Mouse (Mus musculus) monocyte, adult 2 months (primary cell): ENCODE results near the gene Atp6v0a4.

Experiments
- DNase-seq, 2 experiments: peaks; one replicate each; pipeline ENCODE4 v3.0.0; 2022; ENCODE audit warnings: low spot score in 2 of 2, low read depth in 1 of 2

Atp6v0a4 gene

DNA sequence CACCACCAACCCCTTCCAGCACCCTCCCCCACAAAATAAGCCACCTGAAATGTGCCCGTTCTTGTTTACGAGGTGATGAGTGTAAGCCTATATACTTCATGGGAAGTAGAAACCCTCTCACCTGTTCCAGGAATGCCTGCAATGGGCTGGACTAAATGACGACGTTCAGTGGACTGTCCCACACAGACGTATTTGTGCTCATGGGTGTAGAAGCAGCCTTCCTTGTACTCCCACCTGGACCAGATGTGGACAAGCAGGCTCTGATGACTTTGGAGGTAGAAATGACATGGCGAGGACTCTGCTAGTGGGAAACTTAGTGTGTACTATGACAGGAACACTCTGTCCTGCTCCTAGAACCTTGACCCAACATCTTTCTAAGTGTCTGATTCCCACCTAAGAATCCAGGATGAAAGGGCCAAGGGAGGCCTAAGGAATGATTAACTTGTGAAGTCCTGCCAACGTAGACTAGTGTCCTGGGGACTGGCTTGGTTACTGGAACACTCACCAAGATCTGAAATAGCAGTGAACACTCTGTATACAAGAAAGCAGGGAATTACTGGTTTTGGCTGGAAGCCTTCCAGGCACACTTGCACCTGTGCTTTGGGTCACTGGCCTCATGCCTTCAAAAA is at the start of gene Atp6v0a4:
Gene Atp6v0a4, minus strand, starts transcription at position 380 of the 629 bp plus-strand sequence.
- no peak for DNase-seq

DNA sequence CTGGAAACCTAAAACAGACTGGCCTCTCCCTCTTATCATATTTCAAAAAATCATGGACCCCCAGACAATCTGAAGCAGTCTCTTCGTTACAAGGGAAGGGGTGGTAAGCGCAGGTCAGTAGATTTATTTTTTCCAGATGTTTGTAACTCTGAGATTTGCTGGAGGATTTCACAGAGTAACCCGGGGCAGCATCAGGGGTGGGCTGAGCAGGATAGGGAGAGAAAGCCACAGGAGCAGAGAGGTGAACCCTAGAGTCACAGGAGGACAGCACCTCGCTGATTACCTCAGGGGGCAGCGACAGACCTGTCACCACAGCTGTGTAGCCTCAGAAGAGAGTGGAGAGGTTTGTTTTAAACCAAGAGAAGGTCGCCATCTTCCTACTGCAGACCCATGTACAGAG is 41.0 kb upstream of the Atp6v0a4 start:
- no peak for DNase-seq

DNA sequence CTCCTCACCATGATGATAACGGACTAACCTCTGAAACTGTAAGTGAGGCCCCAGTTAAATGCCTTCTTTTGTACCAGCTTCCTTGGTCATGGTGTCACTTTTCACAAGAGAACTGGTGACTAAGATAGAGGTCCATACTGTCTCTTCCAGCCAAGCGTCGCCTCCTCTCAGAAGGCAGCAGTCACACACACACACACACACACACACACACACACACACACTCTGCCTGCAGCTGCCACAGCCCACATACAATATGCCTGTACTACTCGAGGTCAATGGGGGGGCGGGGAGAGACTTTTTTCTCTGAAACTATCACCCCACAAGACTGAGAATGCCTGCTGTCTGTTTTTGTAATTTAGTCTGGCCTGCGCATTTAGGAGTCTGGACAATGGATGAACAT is 40.3 kb upstream of the Atp6v0a4 start:
- DNase-seq: no peak

DNA sequence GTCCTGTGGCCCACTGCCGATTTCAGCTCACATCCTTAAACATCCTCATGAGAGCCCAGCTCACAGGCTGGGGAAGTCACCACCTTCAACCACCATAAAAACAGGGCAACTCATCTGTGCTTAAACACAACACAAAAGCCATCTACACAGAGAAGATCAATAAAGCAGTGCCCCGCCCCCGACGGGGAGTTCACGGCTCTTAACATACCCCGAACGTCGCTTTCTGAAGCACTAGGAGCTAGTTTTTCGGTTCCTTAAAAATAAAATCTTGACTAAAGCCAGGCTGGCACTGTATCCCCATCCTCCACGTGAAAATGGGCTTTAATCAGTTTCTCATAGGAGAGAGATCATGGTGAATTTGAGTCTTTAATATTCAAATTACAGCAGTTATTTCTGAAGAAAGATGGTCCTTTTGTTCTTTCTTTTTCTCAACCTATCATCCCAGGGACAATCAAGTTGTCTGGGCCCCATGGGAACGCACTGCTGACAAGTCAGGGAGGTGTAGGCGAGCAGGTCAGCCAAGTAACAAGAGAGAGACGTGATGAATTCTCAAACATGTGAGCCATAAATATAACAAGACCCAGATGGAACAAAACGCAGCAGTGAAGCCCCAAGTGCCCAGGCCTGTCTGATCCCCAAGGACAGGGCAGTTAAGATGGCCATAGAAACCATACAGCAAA is 38.6 kb upstream of the Atp6v0a4 start:
- no peak for DNase-seq

DNA sequence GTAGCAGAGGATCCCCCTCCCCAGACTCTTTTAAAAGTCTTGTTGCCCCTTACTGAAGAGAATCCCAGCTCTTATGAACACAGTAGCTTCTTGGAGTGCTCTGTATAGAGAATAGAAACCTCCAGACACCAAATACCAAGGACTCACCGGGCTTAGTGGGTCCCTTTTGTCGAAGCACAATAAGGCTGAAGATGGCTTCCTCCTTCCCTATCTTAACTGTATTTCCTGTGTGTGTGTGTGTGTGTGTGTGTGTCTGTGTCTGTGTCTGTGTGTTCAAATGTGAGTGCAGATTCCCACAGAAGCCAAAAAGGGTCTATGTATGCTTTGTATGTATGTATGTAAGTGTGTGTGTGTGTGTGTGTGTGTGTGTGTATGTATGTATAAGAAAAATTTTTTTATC is 36.2 kb upstream of the Atp6v0a4 start:
- DNase-seq: no peak

DNA sequence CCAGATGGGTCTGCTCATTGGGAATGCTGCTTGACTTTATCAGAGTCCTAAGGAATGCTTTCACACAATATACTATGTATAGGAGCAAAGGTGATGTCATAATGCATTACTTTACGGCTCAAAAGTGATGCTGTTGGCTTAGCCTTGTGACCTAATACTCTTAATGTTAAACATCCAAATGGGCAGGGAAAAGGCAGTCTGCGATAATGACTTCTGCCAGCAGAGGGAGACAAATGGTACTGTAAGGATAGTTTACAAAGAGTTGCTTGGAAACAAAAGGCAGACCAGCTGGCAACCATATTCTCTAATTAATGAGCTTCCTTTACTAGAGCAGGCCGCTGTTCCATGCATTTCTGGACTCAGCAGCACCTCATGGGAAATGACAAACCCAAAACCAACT is 35.7 kb upstream of the Atp6v0a4 start:
- peak in 1 of 2 experiments; percentile 32 for DNase-seq

DNA sequence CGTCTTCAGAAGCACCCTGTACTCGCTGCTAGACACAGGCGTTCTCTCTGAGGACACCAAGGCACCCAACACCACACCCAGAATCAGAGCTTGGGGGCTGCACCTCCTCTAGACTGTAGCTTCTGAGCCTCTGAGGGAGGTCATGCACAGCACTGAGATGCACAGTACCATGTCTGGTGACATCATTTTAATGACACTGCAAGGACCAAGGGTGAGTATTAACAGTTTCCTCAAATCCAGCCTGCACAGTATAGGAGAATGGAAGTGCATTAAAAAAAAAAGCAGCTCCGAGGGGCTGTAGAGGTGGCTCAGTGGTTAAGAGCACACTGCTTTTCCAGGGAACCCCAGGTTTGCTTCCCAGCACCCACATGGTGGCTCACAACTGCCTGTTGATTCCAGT is 35.2 kb upstream of the Atp6v0a4 start:
- DNase-seq: no peak

DNA sequence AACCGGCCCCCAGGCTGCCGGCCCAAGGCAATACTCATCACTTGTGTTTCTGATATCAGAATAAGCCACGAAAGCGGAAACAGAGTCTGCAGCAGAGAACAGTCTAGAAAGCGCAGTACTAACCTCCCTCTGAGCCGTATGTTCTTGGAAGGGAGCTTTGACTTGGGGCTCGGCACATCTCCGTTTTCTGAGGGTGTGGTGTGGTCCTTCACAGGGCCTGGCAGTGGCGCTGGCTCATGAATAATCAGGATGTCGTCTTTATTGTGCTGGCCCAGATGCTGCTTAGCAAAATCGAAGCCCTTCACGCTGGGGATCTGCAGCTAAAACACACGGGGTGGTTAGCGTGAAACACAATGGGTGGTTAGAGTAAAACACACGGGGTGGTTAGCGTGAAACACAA is 33.5 kb upstream of the Atp6v0a4 start:
- DNase-seq: no peak

DNA sequence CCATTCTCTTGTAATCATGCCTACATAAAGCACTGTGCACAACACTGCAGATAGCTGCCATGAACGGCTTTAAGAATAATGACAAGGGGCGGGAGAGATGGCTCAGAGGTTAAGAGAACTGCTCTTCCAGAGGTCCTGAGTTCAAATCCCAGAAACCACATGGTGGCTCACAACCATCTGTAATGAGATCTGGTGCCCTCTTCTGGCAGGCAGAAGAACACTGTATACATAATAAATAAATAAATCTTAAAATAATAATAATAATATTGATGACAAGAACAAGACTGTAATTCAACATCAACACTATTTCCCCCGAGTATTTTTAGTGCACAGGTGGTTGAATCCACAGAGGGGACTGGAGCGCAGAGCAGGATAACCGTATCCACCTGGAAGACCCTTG is 31.8 kb upstream of the Atp6v0a4 start:
- DNase-seq: no peak

DNA sequence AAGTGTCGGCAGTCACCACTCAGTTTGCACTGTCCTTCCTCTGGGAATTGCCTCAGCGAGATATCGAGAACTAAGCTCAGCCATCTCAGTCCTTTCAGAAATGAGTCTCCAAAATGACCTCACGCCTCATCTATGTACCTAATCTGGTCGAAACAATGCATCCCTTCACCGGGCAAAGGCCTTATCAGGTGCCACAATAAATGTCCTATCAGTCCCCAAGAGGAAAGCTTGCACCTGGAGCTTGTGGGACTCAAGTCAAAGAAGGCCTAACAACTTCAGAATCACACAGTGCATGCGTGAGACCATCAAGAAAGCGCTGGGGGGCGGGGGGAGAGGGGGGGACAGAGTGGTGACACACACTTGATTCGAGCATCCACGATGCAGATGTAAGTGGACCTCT is 27.9 kb upstream of the Atp6v0a4 start:
- no peak for DNase-seq

DNA sequence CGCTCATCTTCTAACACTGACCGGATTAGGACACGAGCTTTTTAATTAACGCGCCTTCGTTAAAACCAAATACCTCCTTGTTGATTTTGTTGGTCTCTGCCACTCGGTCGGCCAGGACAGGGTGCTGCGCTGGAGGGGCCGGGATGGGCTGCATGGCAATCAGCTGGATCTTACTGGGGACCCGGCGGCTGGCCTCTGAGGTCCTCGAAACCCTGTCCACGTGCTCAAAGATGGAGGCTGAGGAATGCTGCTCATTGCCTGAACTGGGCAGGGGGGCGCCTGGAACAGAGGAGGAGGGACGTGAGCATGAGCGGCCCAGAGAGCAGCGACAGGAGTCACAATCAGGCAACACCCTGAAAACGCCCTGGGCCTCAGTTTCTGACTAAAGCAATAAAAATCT is 25.1 kb upstream of the Atp6v0a4 start:
- DNase-seq: no peak

DNA sequence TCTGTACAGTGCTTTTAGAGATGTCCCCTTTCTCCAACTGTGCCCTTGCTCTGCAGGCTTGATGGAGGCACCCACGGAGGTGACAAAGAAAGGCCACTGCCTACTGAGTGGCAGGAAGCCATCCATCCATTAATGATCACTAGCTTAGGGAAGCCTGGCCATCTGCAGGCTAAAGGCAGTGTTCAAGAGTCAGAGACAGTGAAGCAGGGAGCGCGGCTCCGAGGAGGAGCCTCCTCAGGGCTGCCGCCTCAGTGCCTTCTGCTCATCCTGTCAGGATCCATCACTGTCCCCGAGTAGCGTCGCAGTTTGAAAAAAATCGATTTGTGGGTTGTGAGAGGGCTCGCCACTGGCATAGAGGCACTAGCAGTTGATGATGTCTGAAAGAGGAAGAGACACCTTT is 24.2 kb upstream of the Atp6v0a4 start:
- no peak for DNase-seq

DNA sequence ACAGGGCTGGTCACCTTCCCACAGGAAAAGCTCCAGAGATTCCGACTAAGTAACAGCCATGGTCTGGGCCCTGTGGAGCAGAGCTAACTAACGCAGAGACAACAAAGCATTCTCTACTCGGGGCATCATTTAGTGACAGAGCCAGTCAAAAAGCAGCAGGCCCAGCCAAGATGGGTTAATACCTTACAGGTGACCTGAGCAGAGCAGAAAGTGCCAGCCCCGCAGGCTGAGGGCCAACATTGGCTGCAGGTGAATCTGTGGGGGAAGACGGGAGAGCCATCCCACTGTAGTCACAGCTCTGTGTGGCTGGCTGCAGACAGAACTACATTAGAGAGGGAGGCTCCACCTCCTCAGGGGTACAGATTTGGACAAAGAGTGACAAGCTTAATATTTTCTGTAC is 22.9 kb upstream of the Atp6v0a4 start:
- DNase-seq: no peak

DNA sequence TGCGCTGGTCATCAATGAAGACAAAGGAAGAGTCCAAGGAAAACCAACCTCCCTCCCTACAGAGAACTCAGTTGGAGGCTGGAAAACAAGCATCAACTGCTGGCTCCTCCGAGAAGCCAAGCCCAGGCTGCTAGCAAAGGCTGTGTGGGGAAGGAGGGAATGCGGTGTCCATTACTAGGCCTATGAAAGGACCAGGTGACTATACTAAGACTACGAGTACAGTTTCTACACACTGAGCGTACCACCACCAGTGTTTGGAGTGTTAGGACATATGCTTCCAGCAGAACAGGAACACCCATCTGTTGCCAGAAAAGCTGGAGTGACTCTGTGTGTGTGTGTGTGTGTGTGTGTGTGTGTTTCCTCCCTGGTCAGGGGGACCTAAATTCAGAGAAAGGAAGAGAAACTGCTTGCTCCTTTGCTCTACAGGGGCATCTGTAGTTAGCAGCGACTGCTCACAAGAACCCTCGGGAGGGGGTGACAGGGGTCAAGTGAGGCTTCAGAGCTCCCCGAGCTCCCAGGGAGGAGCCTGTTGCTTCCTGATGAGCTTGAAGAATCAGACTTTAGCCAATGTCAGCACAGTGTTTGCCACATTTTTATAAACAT is 21.2 kb upstream of the Atp6v0a4 start:
- DNase-seq: no peak

DNA sequence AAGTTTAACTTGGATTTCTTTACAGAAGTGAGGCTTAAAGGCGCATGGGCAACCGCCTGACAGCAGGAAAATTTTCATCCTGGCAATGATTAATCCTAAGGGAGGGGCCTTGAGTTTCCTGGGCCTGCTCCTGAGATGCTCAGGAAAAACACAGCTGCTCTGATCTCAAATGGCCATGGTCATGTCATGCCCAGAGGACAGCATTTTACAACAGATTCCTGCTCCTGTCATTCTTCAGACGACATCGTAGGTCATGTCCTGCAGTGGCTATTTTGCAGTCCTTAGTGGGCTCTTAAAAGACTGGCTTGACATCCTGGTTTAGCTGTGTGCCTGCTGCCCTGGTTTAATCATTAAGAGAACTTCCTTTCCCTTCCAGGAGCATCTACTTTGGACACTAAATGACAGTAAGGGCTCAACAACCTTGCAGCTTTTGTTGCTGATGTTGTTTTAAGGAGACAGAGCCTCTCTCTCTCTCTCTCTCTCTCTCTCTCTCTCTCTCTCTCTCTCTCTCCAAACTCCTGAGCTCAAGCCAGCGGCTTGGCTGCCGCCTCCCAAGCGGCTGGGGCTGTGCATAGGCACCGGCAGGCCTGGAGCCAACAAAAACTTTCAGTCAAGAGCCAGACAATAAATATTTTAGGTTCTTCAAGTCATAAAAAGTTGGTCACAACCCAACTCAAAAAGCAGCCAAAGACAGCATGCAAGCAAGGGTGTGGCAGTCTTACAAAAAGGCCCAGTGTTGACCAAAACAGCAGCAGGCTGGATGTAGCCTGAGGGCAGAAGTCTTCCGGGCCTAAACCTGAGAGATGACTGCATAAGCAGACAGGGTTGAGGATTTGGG is 20.0 kb upstream of the Atp6v0a4 start:
- DNase-seq: no peak

DNA sequence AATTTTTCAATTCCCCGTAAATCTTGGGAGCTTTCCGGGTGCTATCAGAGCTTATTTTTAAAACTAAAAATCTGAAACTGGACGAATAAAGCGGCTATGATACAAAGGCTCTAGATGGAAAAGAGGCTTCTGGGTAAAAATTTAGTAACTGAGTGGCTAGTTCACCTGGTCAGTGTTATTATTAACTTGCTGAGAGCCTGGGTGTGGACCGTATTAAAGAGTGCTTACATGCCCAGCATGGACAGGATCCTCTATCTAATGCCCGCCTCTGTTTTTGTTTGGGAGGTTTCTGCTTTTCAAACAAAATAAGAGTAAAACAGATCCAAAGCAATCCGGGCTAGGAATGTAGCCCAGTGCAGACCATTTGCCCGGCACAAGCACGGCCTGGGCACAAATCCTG is 16.0 kb upstream of the Atp6v0a4 start:
- no peak for DNase-seq

DNA sequence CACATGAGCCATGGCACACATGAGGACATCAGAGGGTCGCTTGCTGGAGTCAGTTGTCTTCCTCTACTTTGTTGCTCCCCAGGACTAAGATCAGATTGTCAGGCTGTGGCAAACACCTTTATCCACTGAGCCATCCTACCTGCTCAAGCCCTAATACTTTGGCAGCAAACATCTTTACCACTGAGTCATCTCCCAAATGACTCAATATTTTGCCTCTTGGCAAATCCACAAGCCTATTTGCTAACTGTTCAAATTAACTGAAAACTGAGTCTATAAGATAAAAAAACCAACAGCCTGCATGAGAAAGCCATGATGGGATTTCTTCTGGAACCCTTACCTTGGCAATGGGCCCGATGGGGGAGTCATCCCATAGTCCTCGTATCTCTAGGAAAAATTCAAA is 14.7 kb upstream of the Atp6v0a4 start:
- no peak for DNase-seq

DNA sequence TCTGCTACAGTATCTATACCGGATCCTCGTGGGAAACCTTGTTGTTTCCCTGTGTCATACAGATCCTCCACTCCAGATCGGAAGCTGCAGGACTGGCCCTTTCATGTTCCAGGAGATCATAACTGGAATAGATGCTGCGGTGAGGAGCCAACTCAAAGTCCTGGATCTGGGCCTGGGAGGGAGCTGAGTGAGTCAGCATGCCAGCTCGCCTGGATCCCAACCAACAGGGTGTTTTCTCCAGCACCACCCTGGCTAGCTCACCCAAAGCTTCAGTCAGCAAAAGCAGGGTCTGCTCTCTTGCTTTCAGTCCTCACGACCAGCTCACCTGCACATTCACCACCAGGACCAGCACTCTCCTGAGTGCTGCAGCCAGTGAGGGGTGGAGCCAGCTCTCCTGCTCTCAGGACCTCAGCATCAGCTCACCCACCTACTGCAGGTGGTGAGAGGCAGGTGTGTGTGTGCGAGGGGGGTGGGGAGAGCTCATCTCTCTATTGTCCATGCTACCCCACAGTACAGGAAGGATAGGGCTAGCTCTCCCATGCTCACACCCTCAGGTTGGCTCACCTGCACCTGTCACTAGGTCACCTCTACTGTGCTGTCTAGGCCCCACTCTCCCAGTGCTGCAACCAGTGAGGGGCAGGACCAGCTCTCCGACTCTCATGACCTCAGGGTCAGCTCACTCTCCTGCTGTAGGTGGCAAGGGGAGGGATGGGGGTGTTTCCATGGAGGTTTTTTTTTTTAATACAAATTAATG is 10.6 kb upstream of the Atp6v0a4 start:
- DNase-seq: no peak

DNA sequence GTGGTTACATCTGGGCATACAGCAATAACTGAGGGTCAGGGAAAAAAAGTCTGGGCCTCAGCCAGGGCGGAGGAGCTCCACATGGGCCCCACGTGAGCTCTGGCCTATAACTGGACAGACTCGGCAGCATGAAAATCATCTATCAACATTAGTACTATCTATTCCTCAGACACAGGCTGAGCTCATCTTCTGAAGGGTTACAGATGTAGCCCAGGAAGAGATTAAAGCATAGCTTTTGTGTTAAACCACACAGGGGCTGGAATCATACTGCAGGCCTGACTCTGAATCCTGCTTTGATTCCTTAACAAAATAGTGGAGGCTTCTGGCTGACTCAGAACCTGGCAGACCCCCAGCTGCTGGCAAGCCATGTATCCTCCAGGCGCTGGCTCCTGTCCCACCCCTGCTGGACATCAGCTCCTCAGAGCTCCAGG is 7.4 kb upstream of the Atp6v0a4 start:
- DNase-seq: no peak

DNA sequence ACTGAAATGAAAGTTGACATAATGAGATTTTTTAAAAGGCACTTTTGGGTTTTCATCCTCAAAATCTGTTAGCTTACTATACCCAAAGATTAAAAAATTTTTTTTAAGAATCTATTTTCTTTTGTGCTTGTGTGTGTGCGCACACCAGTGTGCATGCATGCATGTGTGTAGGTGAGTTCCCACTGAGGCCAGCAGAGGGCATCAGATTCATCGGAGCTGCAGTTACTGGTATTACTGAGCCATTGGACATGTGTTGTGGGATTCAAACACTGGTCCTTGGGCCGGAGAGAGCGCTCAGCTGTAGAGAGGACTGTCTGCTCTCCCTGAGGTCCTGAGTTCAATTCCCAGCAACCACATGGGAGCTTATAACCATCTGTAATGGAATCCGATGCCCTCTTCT is 5.5 kb upstream of the Atp6v0a4 start:
- no peak for DNase-seq

DNA sequence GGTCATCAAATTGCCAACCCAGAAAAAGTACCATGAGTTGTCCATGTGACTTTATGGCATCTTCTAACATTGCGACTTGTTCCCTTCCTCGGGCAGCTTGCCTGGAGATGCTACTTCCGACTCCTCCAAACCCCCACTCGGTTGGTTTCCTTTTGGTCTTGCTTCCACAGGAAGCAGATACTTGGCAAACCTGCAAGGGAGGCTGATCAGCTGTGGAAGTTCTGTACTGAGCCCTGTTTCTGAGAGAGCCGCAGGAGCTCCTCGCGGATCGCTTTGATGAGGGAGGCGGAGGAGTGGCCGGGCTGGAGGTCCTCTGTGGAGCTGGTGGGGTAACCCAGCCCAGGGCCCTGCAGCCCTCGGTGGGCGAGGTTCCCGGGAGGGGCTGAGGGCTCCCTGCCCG is 3.7 kb upstream of the Atp6v0a4 start:
- no peak for DNase-seq
